Mouse (Mus musculus): ENCODE data around the gene Cab39l.

Gene Cab39l

GRCm38 (mm10) chr14:59632067-59632466, 191.3 kb downstream of the Cab39l start:
- no peaks in the 10 kb centered on the region for H3K9me3 ChIP-seq (ENCODE audit: low read length)
- H3K36me3 ChIP-seq (ENCODE audit: insufficient read depth, low read length): peaks cover 32% of the 10 kb centered on the region
- peaks cover 7% of the 10 kb centered on the region for H3K27me3 ChIP-seq (ENCODE audit: insufficient read depth, low read length)
- no peak overlapping the region for H3K4me3 ChIP-seq (replicated peaks; ENCODE audit: low read length)
- TF ChIP-seq CTCF (conservative IDR thresholded peaks at IDR 0.05; ENCODE audit: low read length): no peak
- no peak for TF ChIP-seq NANOG (IDR thresholded peaks at IDR 0.05; ENCODE audit: borderline replicate concordance, low read length)
- no peak for TF ChIP-seq POU5F1 (IDR thresholded peaks at IDR 0.05; ENCODE audit: borderline replicate concordance, low read length)
- H3K4me1 ChIP-seq (replicated peaks; ENCODE audit: low read depth, low read length): peaks cover 44% of the 10 kb centered on the region

- no peaks in the 10 kb centered on the region for H3K9me3 ChIP-seq (ENCODE audit: low read length)
- H3K4me3 ChIP-seq (replicated peaks; ENCODE audit: low read length): no peak overlapping the region
- peaks cover 31% of the 10 kb centered on the region for H3K4me1 ChIP-seq (replicated peaks; ENCODE audit: low read depth, low read length)
- TF ChIP-seq CTCF (conservative IDR thresholded peaks at IDR 0.05; ENCODE audit: low read length) (no peak), NANOG (IDR thresholded peaks at IDR 0.05; ENCODE audit: borderline replicate concordance, low read length) (no peak), POU5F1 (IDR thresholded peaks at IDR 0.05; ENCODE audit: borderline replicate concordance, low read length) (no peak)
- H3K36me3 ChIP-seq (ENCODE audit: insufficient read depth, low read length): peaks cover 28% of the 10 kb centered on the region
- no peaks in the 10 kb centered on the region for H3K27me3 ChIP-seq (ENCODE audit: insufficient read depth, low read length)
These were observed 192.6 kb downstream of the Cab39l start for GRCm38 (mm10) chr14:59633295-59633898.

GRCm38 (mm10) chr14:59633988-59634387, 193.2 kb downstream of the Cab39l start:
- Histone ChIP-seq H3K36me3 (ENCODE audit: insufficient read depth, low read length) (peaks cover 28% of the 10 kb centered on the region), H3K4me3 (replicated peaks; ENCODE audit: low read length) (no peak overlapping the region), H3K27me3 (ENCODE audit: insufficient read depth, low read length) (no peaks in the 10 kb centered on the region), H3K4me1 (replicated peaks; ENCODE audit: low read depth, low read length) (peaks cover 28% of the 10 kb centered on the region), H3K9me3 (ENCODE audit: low read length) (no peaks in the 10 kb centered on the region)
- TF ChIP-seq CTCF (conservative IDR thresholded peaks at IDR 0.05; ENCODE audit: low read length) (no peak), NANOG (IDR thresholded peaks at IDR 0.05; ENCODE audit: borderline replicate concordance, low read length) (no peak)

All from E14TG2a.4 (cell line).